Mouse (Mus musculus) hindbrain, embryonic 16.5 days (tissue): Measurements from ENCODE around the gene Gm3376. TPM values are rescaled to one million over a fixed set of nuclear protein-coding genes. Genes with fewer than 3 reads are reported as not detected.
"Not testable (repeated sequence)": the region's sequence is repeated elsewhere in the genome, so short reads cannot be mapped to it uniquely, and the experiment has no call there.

Source experiments
- ATAC-seq: fragments of 200-750 bp; cut with Nextera tagmentation; 2 replicates; pipeline ENCODE4 v1.8.0; 2017; ENCODE audit warnings: moderate TSS enrichment, moderate library complexity
- H3K27ac ChIP-seq: fragments of 300-500 bp; sonication (generic); 2 replicates; pipeline ENCODE4 v1.5.1; 2014; ENCODE audit warnings: low read depth, mild to moderate bottlenecking, control low read depth, low read length, moderate library complexity
- H3K27me3 ChIP-seq: fragments of 300-500 bp; sonication (generic); replicated peaks from 2 replicates; pipeline ENCODE4 v1.6.1; 2014; ENCODE audit warnings: low read length; ENCODE audit not compliant: control insufficient read depth, insufficient read depth
- H3K36me3 ChIP-seq: fragments of 300-500 bp; sonication (generic); 2 replicates; pipeline ENCODE4 v1.6.1; 2014; ENCODE audit warnings: mild to moderate bottlenecking, low read length, moderate library complexity, mixed read lengths; ENCODE audit not compliant: control insufficient read depth, insufficient read depth
- H3K4me1 ChIP-seq: fragments of 300-500 bp; sonication (generic); 2 replicates; pipeline ENCODE4 v1.6.1; 2014; ENCODE audit warnings: low read depth, low read length; ENCODE audit not compliant: control insufficient read depth, insufficient read depth
- H3K4me2 ChIP-seq: fragments of 300-500 bp; sonication (generic); 2 replicates; pipeline ENCODE4 v1.6.1; 2014; ENCODE audit warnings: mild to moderate bottlenecking, low read length, control low read depth, moderate library complexity
- H3K4me3 ChIP-seq: fragments of 300-500 bp; sonication (generic); 2 replicates; pipeline ENCODE4 v1.5.1; 2014; ENCODE audit warnings: mild to moderate bottlenecking, low read length, control low read depth, moderate library complexity
- H3K9ac ChIP-seq: fragments of 300-500 bp; sonication (generic); 2 replicates; pipeline ENCODE4 v1.6.1; 2014; ENCODE audit warnings: low read depth, mild to moderate bottlenecking, control low read depth, low read length, moderate library complexity
- H3K9me3 ChIP-seq: fragments of 300-500 bp; sonication (generic); 2 replicates; pipeline ENCODE4 v1.6.1; 2014; ENCODE audit warnings: mild to moderate bottlenecking, low read length, moderate library complexity; ENCODE audit not compliant: control insufficient read depth
- WGBS: fragments of 180-500 bp; shearing (Covaris S2); extraction: QIAGEN DNeasy Blood & Tissue Kit; methylation state at CpG from one replicate; pipeline ENCODE4 v1.1.7; 2014; 5-methylcytosine and 5-hydroxymethylcytosine counted together
- polyA plus RNA-seq: library from polyadenylated mRNA; unstranded; fragments of >200 nt; fragmentation: Nextera tagmentation; extraction: Ambion mirVana; gene quantifications from 2 replicates; pipeline ENCODE4 v1.2.1, GENCODE M21; 2015

Gm3376 gene
- not detected in 2 replicates for polyA plus RNA-seq

GRCm38 (mm10) chrY:3771373-3771772 is at the start of gene Gm3376:
Gene Gm3376 (plus strand): TSS chrY:3771673.
- H3K27ac ChIP-seq, H3K27me3 ChIP-seq, H3K4me3 ChIP-seq, H3K9ac ChIP-seq, H3K9me3 ChIP-seq, H3K4me1 ChIP-seq, ATAC-seq, H3K4me2 ChIP-seq, H3K36me3 ChIP-seq: not testable (repeated sequence)
- WGBS = no CpG with 5 or more reads among the region's 9 CpGs
